Mouse (Mus musculus) G1E (cell line): ENCODE results near the gene Abcc3.

ENCODE experiments used
- CTCF ChIP-seq: IDR thresholded peaks from 2 replicates; pipeline ENCODE4 v1.5.1; 2012; ENCODE audit warnings: low read depth, low read length, inconsistent platforms, mixed read lengths
- GATA1 ChIP-seq: IDR thresholded peaks from 2 replicates; pipeline ENCODE4 v1.6.1; 2012; ENCODE audit warnings: borderline replicate concordance, low read length, inconsistent platforms, mixed read lengths
- TAL1 ChIP-seq: conservative IDR thresholded peaks from 2 replicates; pipeline ENCODE4 v1.6.1; 2012; ENCODE audit warnings: low read depth, low read length, inconsistent platforms, mixed read lengths

DNA sequence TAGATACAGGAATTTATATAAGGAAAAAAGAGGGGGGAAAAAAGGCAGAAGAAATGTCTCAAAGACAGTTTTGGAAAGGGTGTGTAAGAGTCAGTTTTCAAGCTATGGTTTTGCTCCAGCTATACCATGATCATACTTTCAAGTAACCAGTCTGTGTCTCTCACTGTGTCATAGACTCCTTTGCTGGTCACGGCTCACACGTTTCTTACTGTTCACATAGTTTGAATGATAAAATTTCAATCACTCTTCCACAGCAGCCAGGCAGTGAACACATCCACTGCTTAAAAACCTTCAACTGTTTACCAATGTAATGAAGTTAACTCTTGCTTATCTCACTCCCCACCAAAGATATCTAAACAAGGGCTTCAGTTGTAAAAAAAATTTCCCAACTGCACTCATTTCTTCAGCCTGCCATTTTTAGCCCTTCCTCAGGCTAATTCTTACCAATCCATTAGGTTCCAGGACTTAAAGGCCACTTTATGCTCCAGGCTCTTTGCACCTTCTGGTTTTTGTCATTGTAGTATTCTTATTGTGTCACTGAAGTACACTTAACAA lies 78.6 kb downstream of the Abcc3 start:
- no peak for TF ChIP-seq CTCF
- no peak for TF ChIP-seq GATA1
- no peak for TF ChIP-seq TAL1
